Mouse (Mus musculus): Measurements from ENCODE around the gene Setd5. TPM values are rescaled to one million over a fixed set of nuclear protein-coding genes. Genes with fewer than 3 reads are reported as not detected.

Setd5 gene
- polyA plus RNA-seq, 1 experiment from 2014 or later: 45.2 TPM

- no peak for DNase-seq (ENCODE audit: low spot score)
These were observed 107.8 kb downstream of the Setd5 start for GRCm38 (mm10) chr6:113184866-113185525.

- DNase-seq (ENCODE audit: low spot score): peak; percentile 8
These were observed 116.7 kb downstream of the Setd5 start for GRCm38 (mm10) chr6:113193765-113194460.

- no peak for DNase-seq (ENCODE audit: low spot score)
These were observed 117.3 kb downstream of the Setd5 start for GRCm38 (mm10) chr6:113194517-113194840.

GRCm38 (mm10) chr6:113194841-113195595 is 117.9 kb downstream of the Setd5 start, which contains the start of gene Lhfpl4:
Gene Lhfpl4, minus strand, starts transcription at chr6:113195384.
- no peak for DNase-seq (ENCODE audit: low spot score)

GRCm38 (mm10) chr6:113195596-113195992 is 118.4 kb downstream of the Setd5 start:
- DNase-seq (ENCODE audit: low spot score): no peak

Other genes with a start within 250 kb of the Setd5 start
- 0.71 and 1.2 TPM in 2 replicates for gene Srgap3, start 130.1 kb upstream of the Setd5 start, polyA plus RNA-seq (2015; fragmentation: Nextera tagmentation; extraction: Ambion mirVana)
- 67.9 and 68.5 TPM in 2 replicates for gene Thumpd3, start 31.1 kb upstream of the Setd5 start, polyA plus RNA-seq (2015; fragmentation: Nextera tagmentation; extraction: Ambion mirVana)
- gene Lhfpl4, start 118.0 kb downstream of the Setd5 start, polyA plus RNA-seq (2015; fragmentation: Nextera tagmentation; extraction: Ambion mirVana): 0.27 and 0.66 TPM in 2 replicates
- gene Mtmr14, start 160.5 kb downstream of the Setd5 start, polyA plus RNA-seq (2015; fragmentation: Nextera tagmentation; extraction: Ambion mirVana): 37.5 and 37.7 TPM in 2 replicates
- gene Cpne9, start 204.9 kb downstream of the Setd5 start, polyA plus RNA-seq (2015; fragmentation: Nextera tagmentation; extraction: Ambion mirVana): 0.14 and 0.48 TPM in 2 replicates
- 19.8 and 20.5 TPM in 2 replicates for gene Brpf1, start 229.8 kb downstream of the Setd5 start, polyA plus RNA-seq (2015; fragmentation: Nextera tagmentation; extraction: Ambion mirVana)
- 14.1 and 14.3 TPM in 2 replicates for gene Ogg1, start 249.6 kb downstream of the Setd5 start, polyA plus RNA-seq (2015; fragmentation: Nextera tagmentation; extraction: Ambion mirVana)

Data from thymus, postnatal 0 days (tissue).